Mouse (Mus musculus): Measurements from ENCODE around the gene Anp32b.

DNA sequence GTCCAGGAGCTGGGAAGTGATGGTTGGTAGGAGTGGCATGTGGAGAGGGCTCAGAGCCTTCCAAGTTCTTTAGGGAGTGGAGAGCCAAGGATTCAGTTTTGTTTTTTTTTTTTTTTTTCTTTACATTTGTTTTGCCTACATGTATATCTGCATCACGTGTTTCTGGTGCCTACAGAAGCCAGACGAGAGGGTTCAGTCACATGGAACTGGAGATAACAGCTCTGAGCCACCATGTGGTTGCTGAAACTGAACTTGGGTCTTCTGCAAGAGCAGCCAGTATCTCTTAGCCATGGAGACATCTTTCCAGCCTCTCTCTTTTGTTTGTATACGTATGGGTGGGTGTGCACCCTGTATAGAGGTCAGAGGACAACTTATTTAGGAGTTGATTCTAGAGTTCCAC is 53.2 kb downstream of the Anp32b start:
- TF ChIP-seq POLR2A (IDR thresholded peaks at IDR 0.05; ENCODE audit: low read depth, low read length) (no peak), CTCF (IDR thresholded peaks at IDR 0.05; ENCODE audit: extremely low read depth, insufficient read length, insufficient replicate concordance, low read depth, low read length) (no peak)

All from small intestine, adult 2 months (tissue).